Mouse (Mus musculus) CH12.LX (cell line): Measurements from ENCODE around the gene Gm128. TPM values are rescaled to one million over a fixed set of nuclear protein-coding genes. Genes with fewer than 3 reads are reported as not detected.

ENCODE experiments used
- DNase-seq: peaks from one replicate; pipeline ENCODE4 v3.0.0-alpha.2; 2013; ENCODE audit errors: extremely low read depth
- H3K27ac ChIP-seq: 2 replicates; pipeline ENCODE4 v1.5.1; 2012; ENCODE audit warnings: low read depth, mild to moderate bottlenecking, control low read depth, moderate library complexity; ENCODE audit not compliant: insufficient read depth
- H3K27me3 ChIP-seq: replicated peaks from 2 replicates; pipeline ENCODE3; 2012; ENCODE audit warnings: inconsistent platforms
- H3K36me3 ChIP-seq, 2 experiments: replicated peaks in 1 of 2; 2 replicates each; pipeline versions ENCODE3 to v1.6.1; 2012; ENCODE audit warnings: inconsistent platforms in 1 of 2, low read length in 1 of 2, mild to moderate bottlenecking in 1 of 2, mixed read lengths in 1 of 2, moderate library complexity in 1 of 2; ENCODE audit not compliant: control insufficient read depth in 1 of 2, insufficient read depth in 1 of 2
- H3K4me1 ChIP-seq, 2 experiments: 2 replicates each; pipeline ENCODE4 v1.6.1; 2012; ENCODE audit warnings: inconsistent platforms in 1 of 2, moderate library complexity in 1 of 2; ENCODE audit not compliant: insufficient read depth in 2 of 2, control insufficient read depth in 1 of 2
- H3K4me2 ChIP-seq: 2 replicates; pipeline ENCODE4 v1.6.1; 2012; ENCODE audit warnings: low read depth, mild to moderate bottlenecking, control low read depth; ENCODE audit not compliant: poor library complexity, insufficient read depth, severe bottlenecking
- H3K4me3 ChIP-seq, 3 experiments: fragments of 150-350 bp in 1 of 3; sonication (generic) in 1 of 3; replicated peaks in 1 of 3; 2 replicates each; pipeline versions ENCODE3 to v1.5.1; 2011 to 2012; ENCODE audit warnings: low read depth in 2 of 3, low read length in 2 of 3, mild to moderate bottlenecking in 2 of 3, moderate library complexity in 2 of 3, control low read depth in 1 of 3, improper control_type of control experiment in 1 of 3, inconsistent platforms in 1 of 3, mixed read lengths in 1 of 3; ENCODE audit not compliant: poor library complexity in 1 of 3
- H3K79me2 ChIP-seq: replicated peaks from 2 replicates; pipeline ENCODE4 v1.6.1; 2012; ENCODE audit warnings: mild to moderate bottlenecking, moderate library complexity; ENCODE audit not compliant: control insufficient read depth, poor library complexity, insufficient read depth, severe bottlenecking; ENCODE audit errors: extremely low read depth
- H3K9ac ChIP-seq: 2 replicates; pipeline ENCODE4 v1.6.1; 2012; ENCODE audit warnings: low read depth, mild to moderate bottlenecking, control low read depth, moderate library complexity; ENCODE audit not compliant: insufficient read depth
- H3K9me3 ChIP-seq: replicated peaks from 2 replicates; pipeline ENCODE3; 2012; ENCODE audit warnings: low read length, inconsistent platforms, mixed read lengths
- CTCF ChIP-seq, 2 experiments: IDR thresholded peaks in 1 of 2; conservative IDR thresholded peaks in 1 of 2; 2 replicates each; pipeline ENCODE4 v1.5.1; 2011 to 2012; ENCODE audit warnings: low read depth in 2 of 2, low read length in 2 of 2, improper control_type of control experiment in 1 of 2, inconsistent platforms in 1 of 2, mild to moderate bottlenecking in 1 of 2, moderate library complexity in 1 of 2
- ETS1 ChIP-seq: conservative IDR thresholded peaks from 2 replicates; pipeline ENCODE4 v1.6.1; 2012; ENCODE audit warnings: low read depth, mild to moderate bottlenecking, inconsistent platforms, low read length, improper control_type of control experiment, moderate library complexity
- HCFC1 ChIP-seq: IDR thresholded peaks from 2 replicates; pipeline ENCODE4 v1.6.1; 2012; ENCODE audit warnings: low read depth, mild to moderate bottlenecking, inconsistent platforms, low read length, improper control_type of control experiment
- JUN ChIP-seq: IDR thresholded peaks from 2 replicates; pipeline ENCODE4 v1.6.1; 2011; ENCODE audit warnings: low read depth, mild to moderate bottlenecking, low read length, improper control_type of control experiment, moderate library complexity; ENCODE audit not compliant: insufficient read depth
- JUND ChIP-seq: conservative IDR thresholded peaks from 2 replicates; pipeline ENCODE4 v1.6.1; 2011; ENCODE audit warnings: low read depth, low read length, improper control_type of control experiment
- KAT2A ChIP-seq: IDR thresholded peaks from 2 replicates; pipeline ENCODE4 v1.6.1; 2012; ENCODE audit warnings: low read length, improper control_type of control experiment, inconsistent platforms; ENCODE audit not compliant: insufficient replicate concordance
- MAFK ChIP-seq: IDR thresholded peaks from 2 replicates; pipeline ENCODE4 v1.6.1; 2011; ENCODE audit warnings: low read length, improper control_type of control experiment; ENCODE audit not compliant: insufficient replicate concordance
- MAX ChIP-seq: IDR thresholded peaks from 2 replicates; pipeline ENCODE4 v1.6.1; 2011; ENCODE audit warnings: low read length, improper control_type of control experiment
- MAZ ChIP-seq: IDR thresholded peaks from 2 replicates; pipeline ENCODE4 v1.6.1; 2012; ENCODE audit warnings: low read depth, mild to moderate bottlenecking, inconsistent platforms, low read length, improper control_type of control experiment, moderate library complexity
- MXI1 ChIP-seq: IDR thresholded peaks from 2 replicates; pipeline ENCODE4 v1.6.1; 2011; ENCODE audit warnings: mild to moderate bottlenecking, low read depth, low read length, improper control_type of control experiment
- NELFE ChIP-seq: IDR thresholded peaks from 2 replicates; pipeline ENCODE4 v1.6.1; 2011; ENCODE audit warnings: low read depth, low read length, improper control_type of control experiment
- NRF1 ChIP-seq: IDR thresholded peaks from 2 replicates; pipeline ENCODE4 v1.6.1; 2014; ENCODE audit warnings: low read depth, mild to moderate bottlenecking, inconsistent platforms, low read length, improper control_type of control experiment, moderate library complexity
- POLR2A ChIP-seq: IDR thresholded peaks from 2 replicates; pipeline ENCODE4 v1.6.1; 2011; ENCODE audit warnings: low read depth, mild to moderate bottlenecking, improper control_type of control experiment, low read length
- POLR2AphosphoS2 ChIP-seq: IDR thresholded peaks from 2 replicates; pipeline ENCODE4 v1.6.1; 2011; ENCODE audit warnings: low read depth, low read length, improper control_type of control experiment
- SIN3A ChIP-seq: IDR thresholded peaks from 2 replicates; pipeline ENCODE4 v1.6.1; 2012; ENCODE audit warnings: low read length, improper control_type of control experiment, inconsistent platforms
- TCF12 ChIP-seq: IDR thresholded peaks from 2 replicates; pipeline ENCODE4 v1.6.1; 2014; ENCODE audit warnings: low read depth, mild to moderate bottlenecking, inconsistent platforms, low read length, improper control_type of control experiment
- USF1 ChIP-seq: IDR thresholded peaks from 2 replicates; pipeline ENCODE4 v1.6.1; 2014; ENCODE audit warnings: low read depth, mild to moderate bottlenecking, inconsistent platforms, low read length, improper control_type of control experiment
- USF2 ChIP-seq: conservative IDR thresholded peaks from 2 replicates; pipeline ENCODE4 v1.6.1; 2011; ENCODE audit warnings: low read depth, low read length, improper control_type of control experiment
- ZMIZ1 ChIP-seq: IDR thresholded peaks from 2 replicates; pipeline ENCODE4 v1.6.1; 2012; ENCODE audit warnings: low read depth, mild to moderate bottlenecking, inconsistent platforms, low read length, improper control_type of control experiment
- ZNF384 ChIP-seq: IDR thresholded peaks from 2 replicates; pipeline ENCODE4 v1.6.1; 2012; ENCODE audit warnings: low read depth, low read length, improper control_type of control experiment, inconsistent platforms
- dilution Hi-C: fragments of 300-500 bp; cut with MboI; formaldehyde crosslinking; loops from 2 replicates; pipeline ENCODE4 v1.14.3; 2020; ENCODE audit warnings: low sequenced_read_pairs; ENCODE audit not compliant: extremely low pct_unique_long_range_greater_than_20kb, extremely low pct_ligation_motif_present
- in situ Hi-C: fragments of 300-500 bp; cut with MboI; formaldehyde crosslinking; loops from 3 replicates; pipeline ENCODE4 v1.14.3; 2019; ENCODE audit warnings: low sequenced_read_pairs, low pct_ligation_motif_present, low pct_unique_long_range_greater_than_20kb, mixed read lengths
- polyA plus RNA-seq: library from polyadenylated mRNA; unstranded; fragments of >175 nt; gene quantifications from 2 replicates; pipeline ENCODE4 v1.2.1, GENCODE M21; 2012; ENCODE audit warnings: low read depth; ENCODE audit not compliant: insufficient read length
- total RNA-seq, 2 experiments: library from RNA; depleted of rRNA; stranded (reverse); fragments of 300-350 nt in 1 of 2; fragments of >200 nt in 1 of 2; gene quantifications; 2 replicates each; pipeline ENCODE4 v1.2.3; 2012 to 2014

Gm128 gene
- total and polyA plus RNA-seq, 3 experiments: not detected

DNA sequence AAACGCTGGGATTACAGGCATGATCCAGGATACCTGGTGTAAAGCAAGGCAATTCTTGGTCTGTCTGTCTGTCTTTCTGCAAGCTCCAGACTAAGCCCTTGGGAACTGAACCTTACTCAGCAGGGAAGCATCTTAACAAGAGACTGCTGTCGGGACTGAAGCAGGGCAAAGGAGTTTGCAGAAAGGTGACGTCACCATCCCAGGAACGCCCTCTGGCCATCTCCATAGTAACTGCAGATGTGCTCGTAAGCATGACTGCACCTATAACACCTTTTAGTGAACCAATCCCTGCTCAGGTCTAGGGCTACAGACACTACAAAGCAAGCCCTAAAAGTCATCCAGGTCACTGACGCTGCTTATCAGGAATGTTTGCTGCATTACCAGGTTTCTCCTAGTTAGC is 17.1 kb downstream of the Gm128 start:
- peaks cover 3% of the 10 kb centered on the region for H3K9me3 ChIP-seq
- in situ Hi-C loops: loop anchor here (5.0 kb wide), 1 partner anchor 33 kb away; no protein-coding TSS in a partner anchor
- no peak overlapping the region for H3K4me3 ChIP-seq
- no peak overlapping the region for H3K27ac ChIP-seq
- H3K9ac ChIP-seq: no peak overlapping the region
- TF ChIP-seq KAT2A: no peak
- no peak for TF ChIP-seq NRF1
- TF ChIP-seq POLR2AphosphoS2: no peak
- TF ChIP-seq USF2: no peak
- no peak for TF ChIP-seq JUND
- no peak for TF ChIP-seq HCFC1
- TF ChIP-seq TCF12: no peak
- TF ChIP-seq CTCF (conservative IDR thresholded peaks at IDR 0.05 in 1 of 2, IDR thresholded peaks at IDR 0.05 in 1 of 2; ENCODE audit: low read depth in 2 of 2, low read length in 2 of 2): no peak
- TF ChIP-seq JUN: no peak
- no peak for TF ChIP-seq MAX
- H3K4me2 ChIP-seq: no peak overlapping the region
- peaks cover 40 to 64% of the 10 kb centered on the region in 2 experiments for H3K36me3 ChIP-seq
- H3K79me2 ChIP-seq: peaks cover 62% of the 10 kb centered on the region
- H3K4me1 ChIP-seq: peaks cover 0 to 34% of the 10 kb centered on the region in 2 experiments; a peak in 3 of 4 replicates
- H3K27me3 ChIP-seq: no peaks in the 10 kb centered on the region
- peak; percentile 32 for DNase-seq
- dilution Hi-C loops: no loop called here

- peaks cover 55% of the 10 kb centered on the region for H3K79me2 ChIP-seq
- dilution Hi-C loops (no loop called here), in situ Hi-C loops (loop anchor here (5.0 kb wide), 1 partner anchor 34 kb away; no protein-coding TSS in a partner anchor)
- no peaks in the 10 kb centered on the region for H3K27me3 ChIP-seq
- H3K4me2 ChIP-seq: no peak overlapping the region
- no peak overlapping the region for H3K9ac ChIP-seq
- no peak for DNase-seq
- peaks cover 3% of the 10 kb centered on the region for H3K9me3 ChIP-seq
- H3K27ac ChIP-seq: no peak overlapping the region
- H3K4me1 ChIP-seq: peaks cover 0 to 39% of the 10 kb centered on the region in 2 experiments; a peak in 3 of 4 replicates
- TF ChIP-seq ZMIZ1: no peak
- no peak for TF ChIP-seq MAX
- TF ChIP-seq ETS1: no peak
- no peak for TF ChIP-seq SIN3A
- no peak for TF ChIP-seq USF1
- no peak for TF ChIP-seq JUN
- no peak for TF ChIP-seq MAFK
- TF ChIP-seq POLR2A: 0 out of 2 replicates have a peak, but pooled peaks have one; percentile 13
- no peak for TF ChIP-seq USF2
- TF ChIP-seq ZNF384: no peak
- no peak for TF ChIP-seq NELFE
- TF ChIP-seq MXI1: no peak
- TF ChIP-seq MAZ: no peak
- TF ChIP-seq CTCF (conservative IDR thresholded peaks at IDR 0.05 in 1 of 2, IDR thresholded peaks at IDR 0.05 in 1 of 2; ENCODE audit: low read depth in 2 of 2, low read length in 2 of 2): 0 out of 4 replicates have a peak, but pooled peaks of 1 of the 2 experiments have one; percentile 0
- peaks cover 40 to 68% of the 10 kb centered on the region in 2 experiments for H3K36me3 ChIP-seq
- no peak overlapping the region for H3K4me3 ChIP-seq
These were observed 18.4 kb downstream of the Gm128 start for GRCm38 (mm10) chr3:95223041-95223440.
